Mouse (Mus musculus) kidney, embryonic 14.5 days (tissue): Measurements from ENCODE around the gene Trank1. TPM values are rescaled to one million over a fixed set of nuclear protein-coding genes. Genes with fewer than 3 reads are reported as not detected.
A peak's percentile ranks its signal among the peaks of the same experiment; 100 is the strongest.

Experiments
- ATAC-seq: fragments of 200-750 bp; cut with Nextera tagmentation; 2 replicates; pipeline ENCODE4 v1.8.0; 2017; ENCODE audit warnings: moderate number of reproducible peaks, mild to moderate bottlenecking, moderate TSS enrichment, moderate library complexity; ENCODE audit not compliant: low FRiP score, low TSS enrichment
- H3K27ac ChIP-seq: fragments of 300-500 bp; sonication (generic); 2 replicates; pipeline ENCODE4 v1.5.1; 2014; ENCODE audit warnings: low read depth, mild to moderate bottlenecking, low read length, moderate library complexity, mixed read lengths
- H3K27me3 ChIP-seq: fragments of 300-500 bp; sonication (generic); 2 replicates; pipeline ENCODE4 v1.6.1; 2014; ENCODE audit warnings: mild to moderate bottlenecking, low read length; ENCODE audit not compliant: control insufficient read depth, insufficient read depth
- H3K36me3 ChIP-seq: fragments of 300-500 bp; sonication (generic); 2 replicates; pipeline ENCODE4 v1.6.1; 2014; ENCODE audit warnings: low read length, mixed read lengths; ENCODE audit not compliant: control insufficient read depth, insufficient read depth
- H3K4me1 ChIP-seq: fragments of 300-500 bp; sonication (generic); 2 replicates; pipeline ENCODE4 v1.6.1; 2014; ENCODE audit warnings: low read length, mixed read lengths; ENCODE audit not compliant: control insufficient read depth, insufficient read depth
- H3K4me2 ChIP-seq: fragments of 300-500 bp; sonication (generic); replicated peaks from 2 replicates; pipeline ENCODE4 v1.6.1; 2014; ENCODE audit warnings: low read depth, mild to moderate bottlenecking, low read length
- H3K4me3 ChIP-seq: fragments of 300-500 bp; sonication (generic); 2 replicates; pipeline ENCODE4 v1.5.1; 2014; ENCODE audit warnings: mild to moderate bottlenecking, low read length
- H3K9ac ChIP-seq: fragments of 300-500 bp; sonication (generic); 2 replicates; pipeline ENCODE4 v1.6.1; 2014; ENCODE audit warnings: low read depth, mild to moderate bottlenecking, low read length, moderate library complexity
- H3K9me3 ChIP-seq: fragments of 300-500 bp; sonication (generic); 2 replicates; pipeline ENCODE4 v1.6.1; 2016; ENCODE audit warnings: low read length; ENCODE audit not compliant: control insufficient read depth
- WGBS: fragments of 180-500 bp; shearing (Covaris S2); extraction: QIAGEN DNeasy Blood & Tissue Kit; methylation state at CpG from one replicate; pipeline ENCODE4 v1.1.7; 2014; 5-methylcytosine and 5-hydroxymethylcytosine counted together
- polyA plus RNA-seq: library from polyadenylated mRNA; unstranded; fragments of >200 nt; fragmentation: Nextera tagmentation; extraction: Ambion mirVana; gene quantifications from 2 replicates; pipeline ENCODE4 v1.2.1, GENCODE M21; 2014

Gene Trank1
- polyA plus RNA-seq, 1 experiment from 2014 or later = 0.31 TPM

DNA sequence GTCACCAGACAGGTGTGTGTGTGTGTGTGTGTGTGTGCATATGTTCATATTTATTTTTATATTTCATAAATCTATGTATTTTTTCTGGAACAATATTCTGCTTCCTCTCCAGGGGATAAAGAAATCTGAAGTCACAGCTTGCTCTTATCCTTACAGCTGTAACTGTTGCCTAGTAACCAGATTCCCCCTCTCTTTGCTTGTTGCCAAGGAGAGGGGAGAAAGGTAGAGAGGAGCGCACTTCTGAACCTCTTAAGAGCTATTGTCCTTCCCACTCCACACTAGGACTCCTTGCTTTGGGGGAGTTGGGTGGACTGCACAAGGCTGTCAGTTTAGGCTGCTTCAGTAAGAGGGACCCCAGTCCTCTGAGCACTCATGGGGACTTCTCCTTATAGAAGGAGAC, 40.1 kb downstream of the Trank1 start:
- Histone ChIP-seq H3K9ac (no peak overlapping the region), H3K4me2 (no peak overlapping the region), H3K27ac (no peak overlapping the region), H3K27me3 (no peaks in the 10 kb centered on the region), H3K4me3 (no peak overlapping the region), H3K36me3 (no peaks in the 10 kb centered on the region), H3K4me1 (no peaks in the 10 kb centered on the region), H3K9me3 (no peaks in the 10 kb centered on the region)
- WGBS = 59% methylated on average over 1 of the region's 1 CpGs
- no peak for ATAC-seq

- Histone ChIP-seq H3K27me3 (no peaks in the 10 kb centered on the region), H3K4me1 (no peaks in the 10 kb centered on the region), H3K27ac (no peak overlapping the region), H3K36me3 (no peaks in the 10 kb centered on the region), H3K9me3 (no peaks in the 10 kb centered on the region), H3K4me3 (no peak overlapping the region), H3K9ac (no peak overlapping the region), H3K4me2 (no peak overlapping the region)
- no peak for ATAC-seq
- 62% methylated on average over 3 of the region's 3 CpGs for WGBS
Observed at GRCm38 (mm10) chr9:111352646-111353045, 41.1 kb downstream of the Trank1 start.

GRCm38 (mm10) chr9:111355041-111355440, 43.5 kb downstream of the Trank1 start:
- WGBS = 60% methylated on average over 4 of the region's 4 CpGs
- Histone ChIP-seq H3K4me3 (no peak overlapping the region), H3K9me3 (no peaks in the 10 kb centered on the region), H3K27ac (no peak overlapping the region), H3K4me1 (no peaks in the 10 kb centered on the region), H3K27me3 (no peaks in the 10 kb centered on the region), H3K4me2 (no peak overlapping the region), H3K9ac (no peak overlapping the region), H3K36me3 (no peaks in the 10 kb centered on the region)
- no peak for ATAC-seq

DNA sequence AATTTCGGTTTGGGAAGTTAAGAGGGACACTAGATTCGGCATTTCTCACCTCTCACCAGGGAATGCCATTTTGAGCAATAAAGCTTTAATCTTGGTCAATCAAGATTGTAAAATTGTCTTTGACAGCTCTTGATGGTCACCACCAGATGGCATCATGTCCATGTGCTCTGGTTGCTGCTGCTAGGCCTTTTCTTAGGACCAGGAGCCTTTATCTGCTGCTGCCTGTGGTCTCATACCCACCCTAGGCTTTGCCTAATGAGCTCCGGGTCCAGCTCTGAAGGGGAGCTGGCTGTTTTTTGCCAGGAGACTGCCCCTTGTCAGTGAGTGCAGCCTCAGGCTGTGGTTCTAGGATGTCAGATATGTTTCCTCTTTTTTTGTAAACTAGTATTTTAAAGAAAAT, 44.8 kb downstream of the Trank1 start:
- Histone ChIP-seq H3K27ac (no peak overlapping the region), H3K9me3 (no peaks in the 10 kb centered on the region), H3K36me3 (no peaks in the 10 kb centered on the region), H3K4me2 (no peak overlapping the region), H3K4me1 (no peaks in the 10 kb centered on the region), H3K27me3 (no peaks in the 10 kb centered on the region), H3K4me3 (no peak overlapping the region), H3K9ac (no peak overlapping the region)
- ATAC-seq = no peak
- WGBS = 12% methylated on average over 3 of the region's 3 CpGs

DNA sequence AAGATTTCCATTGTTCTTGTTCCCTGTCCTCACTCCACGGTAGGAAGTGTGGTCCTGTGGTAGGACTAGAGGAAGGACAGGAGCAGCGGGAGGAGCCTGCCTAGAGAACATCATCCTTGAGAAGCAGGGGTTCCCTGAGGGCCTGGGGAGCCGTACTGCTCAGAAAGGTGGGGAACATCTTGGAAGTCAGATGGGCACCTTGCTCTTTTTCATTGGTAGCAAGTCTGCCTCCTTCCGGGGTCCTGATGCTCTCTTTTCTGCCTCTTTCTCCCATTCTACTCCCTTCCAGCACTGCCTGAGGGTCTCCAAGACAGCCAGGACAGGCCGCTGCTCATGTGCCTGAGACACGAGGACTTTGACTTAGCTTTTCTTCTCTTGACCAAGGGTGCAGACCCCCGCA, 52.1 kb downstream of the Trank1 start:
- no peak overlapping the region for H3K4me2 ChIP-seq
- H3K9ac ChIP-seq = no peak overlapping the region
- 67% methylated on average over 7 of the region's 7 CpGs for WGBS
- H3K4me1 ChIP-seq = no peaks in the 10 kb centered on the region
- H3K27ac ChIP-seq = no peak overlapping the region
- H3K27me3 ChIP-seq = no peaks in the 10 kb centered on the region
- no peaks in the 10 kb centered on the region for H3K9me3 ChIP-seq
- H3K36me3 ChIP-seq = no peaks in the 10 kb centered on the region
- H3K4me3 ChIP-seq = no peak overlapping the region
- no peak for ATAC-seq

GRCm38 (mm10) chr9:111367713-111368112, 56.2 kb downstream of the Trank1 start:
- H3K9me3 ChIP-seq = no peaks in the 10 kb centered on the region
- H3K4me1 ChIP-seq = no peaks in the 10 kb centered on the region
- H3K27me3 ChIP-seq = no peaks in the 10 kb centered on the region
- no peak overlapping the region for H3K4me2 ChIP-seq
- H3K4me3 ChIP-seq = no peak overlapping the region
- H3K27ac ChIP-seq = no peak overlapping the region
- no peak overlapping the region for H3K9ac ChIP-seq
- ATAC-seq = no peak
- WGBS = 69% methylated on average over 2 of the region's 2 CpGs
- no peaks in the 10 kb centered on the region for H3K36me3 ChIP-seq

- WGBS = 86% methylated on average over 3 of the region's 3 CpGs
- ATAC-seq = no peak
- Histone ChIP-seq H3K4me1 (no peaks in the 10 kb centered on the region), H3K4me2 (no peak overlapping the region), H3K9ac (no peak overlapping the region), H3K9me3 (no peaks in the 10 kb centered on the region), H3K36me3 (no peaks in the 10 kb centered on the region), H3K4me3 (no peak overlapping the region), H3K27ac (no peak overlapping the region), H3K27me3 (no peaks in the 10 kb centered on the region)
Observed at GRCm38 (mm10) chr9:111372079-111372478, 60.5 kb downstream of the Trank1 start.

DNA sequence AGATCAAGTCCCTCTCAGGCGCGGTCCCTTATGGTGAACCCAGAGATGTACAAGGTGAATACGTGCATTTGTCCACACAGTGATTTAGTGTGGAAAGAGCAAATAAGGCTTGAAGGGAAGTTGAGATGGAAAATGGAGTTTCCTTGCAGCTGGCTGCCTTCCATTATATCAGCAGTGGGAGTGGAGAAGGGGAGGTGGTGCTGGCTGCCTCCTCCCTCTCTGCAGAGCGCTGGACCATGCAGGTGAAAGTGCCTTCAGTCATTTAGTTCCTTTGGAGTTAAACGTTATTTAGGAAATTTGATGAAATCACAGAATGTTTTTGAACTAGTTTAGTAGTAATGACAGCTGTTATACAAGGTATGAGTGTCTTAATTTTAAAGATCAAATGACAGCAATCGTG, 66.3 kb downstream of the Trank1 start:
- Histone ChIP-seq H3K9me3 (no peaks in the 10 kb centered on the region), H3K36me3 (no peaks in the 10 kb centered on the region), H3K9ac (no peak overlapping the region), H3K27me3 (no peaks in the 10 kb centered on the region), H3K4me3 (no peak overlapping the region), H3K27ac (no peak overlapping the region), H3K4me2 (no peak overlapping the region), H3K4me1 (0 out of 2 replicates have a peak, but pooled peaks cover 5% of the 10 kb centered on the region)
- ATAC-seq = peak; percentile 57; the same call in 1 of the 2 replicates
- WGBS = 58% methylated on average over 6 of the region's 6 CpGs

- Histone ChIP-seq H3K9me3 (no peaks in the 10 kb centered on the region), H3K4me2 (no peak overlapping the region), H3K36me3 (no peaks in the 10 kb centered on the region), H3K4me1 (0 out of 2 replicates have a peak, but pooled peaks cover 8% of the 10 kb centered on the region), H3K27ac (no peak overlapping the region), H3K9ac (no peak overlapping the region), H3K4me3 (no peak overlapping the region), H3K27me3 (no peaks in the 10 kb centered on the region)
- WGBS = 86% methylated on average over 9 of the region's 9 CpGs
- ATAC-seq = no peak
Observed at GRCm38 (mm10) chr9:111381056-111382025, 69.8 kb downstream of the Trank1 start.
